Mouse (Mus musculus): Measurements from ENCODE around the gene Plac1.

DNA sequence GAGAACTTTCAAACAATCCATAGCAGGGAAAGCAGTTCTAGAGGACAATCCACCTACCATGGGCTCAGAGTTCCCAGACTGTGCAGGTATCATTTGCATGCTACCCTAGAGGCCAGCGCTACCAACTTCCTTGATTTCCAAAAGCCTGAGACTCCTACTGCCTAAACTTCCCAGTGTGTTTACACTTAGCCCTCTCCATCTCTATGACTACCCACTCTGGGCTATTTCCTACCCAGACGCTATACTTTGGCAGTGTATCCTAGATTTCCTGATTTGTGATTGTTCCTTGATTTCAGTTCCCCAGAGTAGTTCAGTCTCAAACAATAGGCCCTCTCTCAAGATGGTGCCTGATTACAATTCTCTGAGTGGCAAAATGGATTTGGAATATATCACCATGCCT is 132.8 kb downstream of the Plac1 start:
- no peak for TF ChIP-seq POLR2A (IDR thresholded peaks at IDR 0.05; ENCODE audit: low read depth, low read length)
- TF ChIP-seq MAX (IDR thresholded peaks at IDR 0.05; ENCODE audit: low read length): no peak
- TF ChIP-seq SMC3 (IDR thresholded peaks at IDR 0.05; ENCODE audit: low read depth, low read length): no peak
- TF ChIP-seq ZMIZ1 (IDR thresholded peaks at IDR 0.05; ENCODE audit: low read depth, low read length): no peak
- TF ChIP-seq USF1 (IDR thresholded peaks at IDR 0.05; ENCODE audit: low read depth, low read length): no peak
- TF ChIP-seq EP300 (IDR thresholded peaks at IDR 0.05; ENCODE audit: low read length): no peak
- no peak for TF ChIP-seq CTCF (conservative IDR thresholded peaks at IDR 0.05 in 1 of 2, IDR thresholded peaks at IDR 0.05 in 1 of 2; ENCODE audit: low read depth in 2 of 2, low read length in 2 of 2)
- TF ChIP-seq ZNF384 (IDR thresholded peaks at IDR 0.05; ENCODE audit: low read depth, low read length): no peak
- no peak for TF ChIP-seq MYC (IDR thresholded peaks at IDR 0.05; ENCODE audit: low read depth, low read length)
- TF ChIP-seq UBTF (IDR thresholded peaks at IDR 0.05; ENCODE audit: low read depth, low read length): no peak
- TF ChIP-seq ETS1 (conservative IDR thresholded peaks at IDR 0.05; ENCODE audit: low read depth, low read length): no peak
